Mouse (Mus musculus) embryonic facial prominence, embryonic 14.5 days (tissue): ENCODE data around the gene Cdc42ep4. TPM values are rescaled to one million over a fixed set of nuclear protein-coding genes. Genes with fewer than 3 reads are reported as not detected.

Experiments
- ATAC-seq: fragments of 200-750 bp; cut with Nextera tagmentation; 2 replicates; pipeline ENCODE4 v1.8.0; 2017; ENCODE audit warnings: low read depth, moderate number of reproducible peaks, moderate TSS enrichment
- DNase-seq: peaks from one replicate; pipeline ENCODE4 v3.0.0-alpha.2; 2015; ENCODE audit warnings: low spot score
- H3K27ac ChIP-seq: fragments of 300-500 bp; sonication (generic); replicated peaks from 2 replicates; pipeline ENCODE4 v1.5.1; 2014; ENCODE audit warnings: low read depth, mild to moderate bottlenecking, low read length, moderate library complexity
- H3K27me3 ChIP-seq: fragments of 300-500 bp; sonication (generic); replicated peaks from 2 replicates; pipeline ENCODE4 v1.6.1; 2014; ENCODE audit warnings: low read length; ENCODE audit not compliant: control insufficient read depth, insufficient read depth
- H3K36me3 ChIP-seq: fragments of 300-500 bp; sonication (generic); 2 replicates; pipeline ENCODE4 v1.6.1; 2014; ENCODE audit warnings: low read length, mixed read lengths; ENCODE audit not compliant: control insufficient read depth, insufficient read depth
- H3K4me1 ChIP-seq: fragments of 300-500 bp; sonication (generic); 2 replicates; pipeline ENCODE4 v1.6.1; 2014; ENCODE audit warnings: antibody characterized with exemption, low read length; ENCODE audit not compliant: control insufficient read depth, insufficient read depth
- H3K4me2 ChIP-seq: fragments of 300-500 bp; sonication (generic); 2 replicates; pipeline ENCODE4 v1.6.1; 2014; ENCODE audit warnings: low read depth, mild to moderate bottlenecking, low read length, moderate library complexity, mixed read lengths
- H3K4me3 ChIP-seq: fragments of 300-500 bp; sonication (generic); 2 replicates; pipeline ENCODE4 v1.5.1; 2014; ENCODE audit warnings: low read depth, mild to moderate bottlenecking, low read length
- H3K9ac ChIP-seq: fragments of 300-500 bp; sonication (generic); 2 replicates; pipeline ENCODE4 v1.6.1; 2014; ENCODE audit warnings: low read depth, mild to moderate bottlenecking, low read length, moderate library complexity, mixed read lengths
- H3K9me3 ChIP-seq: fragments of 300-500 bp; sonication (generic); 2 replicates; pipeline ENCODE4 v1.6.1; 2016; ENCODE audit warnings: low read length; ENCODE audit not compliant: control insufficient read depth
- WGBS: fragments of 180-500 bp; shearing (Covaris S2); extraction: QIAGEN DNeasy Blood & Tissue Kit; methylation state at CpG from one replicate; pipeline ENCODE4 v1.1.7; 2014; 5-methylcytosine and 5-hydroxymethylcytosine counted together
- polyA plus RNA-seq: library from polyadenylated mRNA; unstranded; fragments of >200 nt; fragmentation: Nextera tagmentation; extraction: Ambion mirVana; gene quantifications from 2 replicates; pipeline ENCODE4 v1.2.1, GENCODE M21; 2014

The Cdc42ep4 gene
- polyA plus RNA-seq, 1 experiment from 2014 or later, result 39.3 TPM

DNA sequence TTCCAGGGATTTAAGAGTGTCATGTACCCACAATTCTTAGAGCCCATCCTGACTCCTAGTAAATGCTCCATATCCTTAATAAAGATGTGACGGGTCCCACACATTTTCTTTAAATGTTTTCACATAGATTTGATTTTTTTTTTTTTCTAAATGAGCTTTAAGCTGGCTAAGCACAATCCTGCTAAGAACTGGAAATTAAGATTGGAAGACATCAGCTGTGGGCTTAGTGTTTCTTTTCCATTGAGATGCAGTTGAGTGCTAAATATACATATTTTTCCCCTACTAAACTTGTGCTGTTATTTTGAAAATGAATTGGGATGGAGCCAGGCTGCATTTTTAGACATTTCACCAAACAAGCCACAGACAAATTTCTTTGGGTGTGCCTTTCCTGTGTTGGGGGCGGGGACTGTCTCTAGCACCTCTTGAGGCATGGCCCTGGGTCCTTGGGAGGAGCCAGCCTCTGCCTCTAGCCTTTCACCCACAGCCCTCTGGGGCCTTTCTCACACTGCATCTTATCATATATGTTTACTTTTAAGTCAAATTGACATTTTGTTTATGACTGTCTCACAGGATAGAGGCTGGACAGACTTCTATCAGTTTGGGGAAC, 36.6 kb upstream of the Cdc42ep4 start:
- WGBS, result 65% methylated on average over 2 of the region's 2 CpGs
- H3K4me1 ChIP-seq, result peaks cover 54% of the 10 kb centered on the region

DNA sequence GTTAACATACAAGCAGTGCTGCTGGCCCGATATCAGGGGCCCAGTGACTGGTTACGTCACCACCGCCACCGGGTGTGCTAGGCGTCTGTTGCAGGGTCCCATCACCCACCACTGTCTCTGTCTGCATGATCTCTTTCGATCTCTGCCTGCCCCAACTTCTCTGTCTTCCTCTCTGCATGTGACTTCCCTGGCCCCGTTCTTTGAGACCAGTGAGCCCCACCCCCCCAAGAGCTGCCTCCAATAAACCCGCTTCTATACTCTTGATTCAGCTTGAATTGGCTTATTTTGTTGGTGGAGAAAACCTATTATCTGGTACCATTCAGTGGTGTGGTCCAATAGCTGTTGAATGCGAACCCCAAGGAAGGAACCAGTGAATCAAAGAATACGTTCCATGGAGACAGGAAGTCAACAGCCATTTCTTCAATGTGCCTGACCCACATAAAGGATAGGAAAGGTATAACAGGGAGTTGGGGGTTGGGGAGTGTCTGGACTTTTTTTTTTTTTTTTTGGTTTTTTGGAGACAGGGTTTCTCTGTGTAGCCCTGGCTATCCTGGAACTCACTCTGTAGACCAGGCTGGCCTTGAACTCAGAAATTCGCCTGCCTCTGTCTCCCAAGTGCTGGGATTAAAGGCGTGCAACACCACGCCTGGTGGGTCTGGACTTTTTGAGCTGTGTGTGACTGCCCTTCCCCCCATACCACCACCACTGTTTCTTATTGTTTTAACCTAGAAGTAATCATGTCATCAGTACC, 35.9 kb upstream of the Cdc42ep4 start:
- DNase-seq, result no peak
- no peak overlapping the region for H3K9ac ChIP-seq
- no peaks in the 10 kb centered on the region for H3K9me3 ChIP-seq
- 0 out of 2 replicates have a peak overlapping the region, but pooled peaks have one; percentile 33 for H3K27ac ChIP-seq
- peaks cover 54% of the 10 kb centered on the region for H3K4me1 ChIP-seq
- H3K27me3 ChIP-seq, result no peaks in the 10 kb centered on the region
- ATAC-seq, result no peak
- no peak overlapping the region for H3K4me2 ChIP-seq
- WGBS, result 80% methylated on average over 13 of the region's 13 CpGs
- H3K36me3 ChIP-seq, result no peaks in the 10 kb centered on the region
- no peak overlapping the region for H3K4me3 ChIP-seq

More for the DNA sequence above, 36.6 kb upstream of the Cdc42ep4 start:
- Histone ChIP-seq H3K36me3 (no peaks in the 10 kb centered on the region), H3K27ac (peak overlapping the region; percentile 33; the same call in 1 of the 2 replicates), H3K4me2 (no peak overlapping the region), H3K4me3 (no peak overlapping the region), H3K9me3 (no peaks in the 10 kb centered on the region), H3K27me3 (no peaks in the 10 kb centered on the region), H3K9ac (no peak overlapping the region)
- ATAC-seq, result no peak
- peak; percentile 82 for DNase-seq

DNA sequence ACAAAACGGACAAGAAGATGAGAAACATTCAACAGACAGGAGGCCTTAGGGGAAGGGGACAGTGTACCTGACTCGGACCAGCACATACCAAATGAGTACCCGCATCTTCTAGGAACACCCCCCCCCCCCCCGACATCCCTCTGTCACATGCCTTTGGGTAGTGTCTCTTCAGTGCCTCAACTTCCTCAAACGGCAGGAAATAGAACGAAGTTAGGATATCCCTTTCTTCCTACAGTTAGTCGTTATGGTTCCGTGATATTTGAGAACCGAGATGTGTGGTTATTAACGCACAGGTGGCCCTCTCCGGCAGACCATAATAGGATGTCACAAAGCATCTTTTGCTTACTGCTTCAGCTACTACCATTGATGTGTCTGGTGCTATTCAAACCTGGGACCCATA, 35.3 kb upstream of the Cdc42ep4 start:
- H3K27ac ChIP-seq, result peak overlapping the region; percentile 98; the same call in 1 of the 2 replicates

DNA sequence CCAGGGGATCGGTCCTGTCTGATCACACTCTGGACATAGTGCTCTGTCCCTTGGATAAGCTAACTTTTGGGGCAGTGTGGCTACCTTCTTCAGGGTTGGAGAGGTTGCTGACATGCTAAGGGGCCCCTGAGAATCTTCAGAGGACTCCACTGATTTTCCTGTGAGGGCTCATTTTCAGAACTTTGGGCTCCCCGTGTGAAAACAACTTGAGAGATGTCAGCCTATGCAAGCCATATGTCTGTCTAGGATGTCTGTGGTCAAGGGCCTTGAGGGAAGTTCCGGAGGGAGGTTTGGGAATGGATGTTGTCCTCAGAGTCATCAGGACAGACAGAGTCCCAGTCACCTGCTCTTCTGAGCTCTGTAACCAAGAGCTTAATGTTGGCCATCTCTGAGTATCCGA, 34.7 kb upstream of the Cdc42ep4 start:
- peak overlapping the region; percentile 98 for H3K27ac ChIP-seq
- H3K4me3 ChIP-seq, result peak overlapping the region; percentile 31
- no peaks in the 10 kb centered on the region for H3K27me3 ChIP-seq
- WGBS, result 46% methylated on average over 4 of the region's 4 CpGs
- H3K9me3 ChIP-seq, result no peaks in the 10 kb centered on the region
- DNase-seq, result no peak
- H3K36me3 ChIP-seq, result no peaks in the 10 kb centered on the region
- H3K4me2 ChIP-seq, result peak overlapping the region; percentile 64
- H3K9ac ChIP-seq, result peak overlapping the region; percentile 62
- H3K4me1 ChIP-seq, result peaks cover 51% of the 10 kb centered on the region
- no peak for ATAC-seq

More for the DNA sequence above, 35.3 kb upstream of the Cdc42ep4 start:
- peaks cover 55% of the 10 kb centered on the region for H3K4me1 ChIP-seq
- no peak for DNase-seq
- H3K9ac ChIP-seq, result no peak overlapping the region
- no peaks in the 10 kb centered on the region for H3K27me3 ChIP-seq
- ATAC-seq, result no peak
- H3K36me3 ChIP-seq, result no peaks in the 10 kb centered on the region
- WGBS, result 75% methylated on average over 9 of the region's 11 CpGs
- no peaks in the 10 kb centered on the region for H3K9me3 ChIP-seq
- H3K4me3 ChIP-seq, result no peak overlapping the region
- no peak overlapping the region for H3K4me2 ChIP-seq

DNA sequence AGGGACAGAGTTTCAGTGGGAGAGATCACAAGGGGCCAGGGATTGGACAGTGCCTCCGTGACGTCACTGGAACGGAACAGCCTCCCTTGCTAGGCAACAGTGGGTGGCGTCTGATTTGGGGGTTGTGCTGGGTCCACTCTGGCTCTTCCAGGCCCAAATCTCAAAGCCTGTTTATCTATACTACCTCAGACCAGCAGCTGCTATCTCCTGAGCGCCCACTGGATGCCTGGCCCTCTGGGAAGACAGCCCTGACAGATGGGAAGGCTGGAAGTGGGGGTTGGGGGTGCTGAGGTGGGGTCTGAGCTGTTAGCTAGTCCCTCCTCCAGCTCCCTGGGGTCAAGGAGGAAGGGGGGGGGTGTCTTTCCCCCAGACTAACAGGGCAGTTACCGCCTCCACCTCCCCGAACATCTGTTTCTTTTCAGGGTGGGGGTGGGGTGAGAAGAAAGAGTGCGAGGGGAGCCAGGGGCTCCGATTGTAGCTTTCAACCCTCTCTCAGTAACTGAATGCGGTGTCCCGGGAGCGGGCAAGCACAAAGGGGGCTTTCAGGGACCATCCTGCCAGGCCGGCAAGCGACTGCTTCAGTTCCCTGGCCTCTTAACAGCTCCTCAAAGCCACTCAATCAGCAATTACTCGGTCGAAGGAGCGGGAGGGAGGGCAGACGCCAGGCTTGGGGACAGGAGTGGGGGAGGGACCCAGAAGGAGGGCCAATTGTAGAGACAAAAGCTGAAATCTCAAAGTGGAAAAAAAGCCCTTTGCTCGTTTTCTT, 33.9 kb upstream of the Cdc42ep4 start:
- Histone ChIP-seq H3K27me3 (no peaks in the 10 kb centered on the region), H3K4me3 (peak overlapping the region; percentile 31), H3K36me3 (no peaks in the 10 kb centered on the region), H3K9ac (peak overlapping the region; percentile 62), H3K27ac (peak overlapping the region; percentile 98), H3K4me1 (peaks cover 46% of the 10 kb centered on the region), H3K4me2 (peak overlapping the region; percentile 64), H3K9me3 (no peaks in the 10 kb centered on the region)
- ATAC-seq, result peak; percentile 92
- peak; percentile 95 for DNase-seq
- 3% methylated on average over 17 of the region's 19 CpGs for WGBS

DNA sequence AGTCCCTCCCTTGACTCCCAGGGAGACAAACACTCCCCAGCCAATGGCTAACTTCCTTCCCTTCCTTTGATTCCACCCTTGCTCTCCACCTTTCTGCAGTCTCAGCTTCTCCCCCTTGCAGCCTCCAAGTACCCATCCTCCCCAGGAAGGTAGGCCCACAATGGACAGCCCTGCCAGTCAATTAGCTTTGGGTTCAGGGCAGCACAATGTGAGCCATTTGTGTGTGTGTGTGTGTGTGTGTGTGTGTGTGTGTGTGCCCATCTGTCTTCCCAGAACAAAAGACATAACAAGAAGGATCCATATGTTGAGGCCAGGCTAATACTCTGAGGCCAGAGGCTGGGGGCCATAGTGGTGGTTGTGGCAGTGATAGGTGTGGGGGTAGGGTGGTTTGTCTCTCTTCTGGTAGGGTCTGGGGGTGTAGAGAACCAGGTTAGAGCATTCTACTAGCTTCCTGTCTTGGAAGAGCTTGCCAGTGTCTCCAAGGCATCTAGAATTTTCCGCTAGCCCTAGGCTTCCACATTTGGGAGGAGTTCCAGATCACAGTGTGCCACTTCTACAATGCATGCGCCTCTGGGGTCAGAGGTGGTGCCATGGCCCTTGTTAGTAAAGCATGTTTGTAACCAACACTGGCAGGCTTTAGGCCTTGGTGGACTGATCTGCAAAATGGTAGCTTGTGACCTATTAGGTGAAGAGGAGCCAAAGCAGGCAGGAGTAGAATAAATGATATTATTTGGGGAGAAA, 33.1 kb upstream of the Cdc42ep4 start:
- Histone ChIP-seq H3K27me3 (no peaks in the 10 kb centered on the region), H3K27ac (peak overlapping the region; percentile 98), H3K9ac (no peak overlapping the region), H3K4me1 (peaks cover 47% of the 10 kb centered on the region), H3K4me2 (peak overlapping the region; percentile 64; the same call in 1 of the 2 replicates), H3K4me3 (no peak overlapping the region), H3K36me3 (no peaks in the 10 kb centered on the region), H3K9me3 (no peaks in the 10 kb centered on the region)
- no peak for DNase-seq
- 40% methylated on average over 2 of the region's 2 CpGs for WGBS
- ATAC-seq, result 0 out of 2 replicates have a peak, but pooled peaks have one; percentile 1

DNA sequence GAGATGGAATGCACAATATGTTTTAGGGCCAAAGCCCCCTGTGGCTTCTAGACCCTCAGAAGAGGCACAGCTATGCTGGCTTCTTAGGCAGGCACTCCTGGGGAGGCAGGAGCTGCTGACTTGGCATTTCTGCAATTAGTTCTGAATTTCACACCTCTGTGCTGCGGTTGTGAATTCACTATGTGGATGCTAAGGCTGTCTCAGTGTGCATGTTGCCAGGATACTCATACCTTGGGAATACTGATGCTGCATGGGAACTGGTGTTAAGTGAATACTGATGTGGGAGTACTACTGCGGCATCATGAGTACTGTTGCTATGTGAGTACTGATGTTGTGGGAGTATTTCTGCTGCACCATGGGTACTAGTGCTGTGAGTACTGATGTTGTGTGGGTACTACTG, 30.8 kb upstream of the Cdc42ep4 start:
- Histone ChIP-seq H3K4me1 (peaks cover 43% of the 10 kb centered on the region), H3K9me3 (no peaks in the 10 kb centered on the region), H3K4me2 (no peak overlapping the region), H3K4me3 (no peak overlapping the region), H3K9ac (no peak overlapping the region), H3K36me3 (no peaks in the 10 kb centered on the region), H3K27me3 (no peaks in the 10 kb centered on the region), H3K27ac (peak overlapping the region; percentile 58; the same call in 1 of the 2 replicates)
- WGBS, result 64% methylated on average over 2 of the region's 2 CpGs
- DNase-seq (no peak), ATAC-seq (no peak)

DNA sequence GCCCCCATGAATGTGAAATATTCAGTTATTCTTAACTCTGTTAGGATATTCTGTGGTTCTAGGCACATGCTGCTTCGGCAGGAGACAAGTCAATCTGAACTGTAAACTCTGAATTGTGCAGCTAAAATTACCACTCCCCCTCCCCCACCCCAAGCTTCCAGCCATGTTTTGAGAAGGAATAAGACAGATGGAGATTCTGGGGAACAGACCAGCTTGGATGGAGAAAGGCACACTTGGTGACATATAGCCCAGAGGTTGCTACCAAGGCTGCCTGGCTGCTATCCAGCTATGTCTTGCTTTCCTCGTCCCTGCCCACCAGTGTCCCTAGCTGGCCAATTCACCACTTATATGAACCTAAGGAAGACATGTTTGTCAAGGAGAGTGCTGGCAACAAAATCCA, 30.3 kb upstream of the Cdc42ep4 start:
- H3K4me2 ChIP-seq, result no peak overlapping the region
- H3K4me1 ChIP-seq, result peaks cover 41% of the 10 kb centered on the region
- no peak for DNase-seq
- no peak for ATAC-seq
- 23% methylated on average over 2 of the region's 2 CpGs for WGBS
- H3K27me3 ChIP-seq, result no peaks in the 10 kb centered on the region
- no peaks in the 10 kb centered on the region for H3K36me3 ChIP-seq
- H3K9me3 ChIP-seq, result no peaks in the 10 kb centered on the region
- no peak overlapping the region for H3K4me3 ChIP-seq
- no peak overlapping the region for H3K9ac ChIP-seq
- H3K27ac ChIP-seq, result peak overlapping the region; percentile 58
